15 mouse cellular contexts compared by ENCODE assay signal in the genomic region with DNA sequence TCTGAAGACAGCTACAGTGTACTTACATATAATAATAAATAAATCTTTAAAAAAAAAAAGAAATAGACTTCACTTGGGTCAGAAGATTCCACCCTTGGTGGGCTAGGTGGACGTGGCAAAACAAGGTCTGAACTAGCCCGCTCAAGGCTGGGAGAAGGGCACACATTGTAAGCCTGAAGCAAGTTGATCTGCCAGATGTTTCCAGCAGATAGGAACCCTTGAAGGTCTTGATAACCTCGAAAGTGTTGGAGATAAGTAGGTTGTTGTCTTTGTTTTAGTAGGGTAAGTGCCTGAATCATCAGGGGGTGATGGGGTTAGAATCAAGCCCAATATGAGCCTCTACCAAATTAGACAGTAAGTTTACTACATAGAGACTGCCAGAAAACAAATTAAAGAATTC.
"Had no signal": no experiment of that assay in that cellular context is flagged by ENCODE, and none has a peak within 500 bp of the region (broad histone marks: within the 10 kb centered on the region; RNA-seq: fewer than 3 reads in every experiment).

No protein-coding gene starts in this region.

- ATAC-seq: intestine, postnatal 0 days had no signal

- DNase-seq: kidney, adult 8-10 months; kidney, postnatal 25 days; layer of hippocampus, adult 9-11 months; layer of hippocampus, postnatal 36 days; lung, postnatal 14 days; midbrain, embryonic 14.5 days; right cerebral cortex, postnatal 4 days; spleen, adult 18-20 months; thymus, adult 18-20 months; thymus, postnatal 25 days had no signal

- H3K27me3 ChIP-seq: limb, embryonic 15.5 days; lung, embryonic 15.5 days; neural tube, embryonic 12.5 days had no signal

- H3K4me2 ChIP-seq: limb, embryonic 15.5 days; lung, embryonic 15.5 days; neural tube, embryonic 12.5 days had no signal

- H3K9ac ChIP-seq: limb, embryonic 15.5 days; lung, embryonic 15.5 days; neural tube, embryonic 12.5 days had no signal

- H3K4me3 ChIP-seq: limb, embryonic 15.5 days; lung, embryonic 15.5 days; neural tube, embryonic 12.5 days had no signal

- H3K27ac ChIP-seq: limb, embryonic 15.5 days; lung, embryonic 15.5 days; macrophage; neural tube, embryonic 12.5 days had no signal

- H3K4me1 ChIP-seq: limb, embryonic 15.5 days had no signal

- H3K9me3 ChIP-seq: limb, embryonic 15.5 days; lung, embryonic 15.5 days had no signal
